Mouse (Mus musculus): Measurements from ENCODE around the gene Lpin1.
A peak's percentile ranks its signal among the peaks of the same experiment; 100 is the strongest.

Gene Lpin1

GRCm38 (mm10) chr12:16528650-16529049 lies 82.1 kb downstream of the Lpin1 start:
- DNase-seq (ENCODE audit: low spot score in 2 of 2): peak; percentile 57 to 65

- DNase-seq (ENCODE audit: low spot score in 2 of 2): no peak
Measured at GRCm38 (mm10) chr12:16527941-16528340, 82.8 kb downstream of the Lpin1 start.

GRCm38 (mm10) chr12:16526862-16527261 lies 83.9 kb downstream of the Lpin1 start:
- DNase-seq (ENCODE audit: low spot score in 2 of 2): no peak

- DNase-seq (ENCODE audit: low spot score in 2 of 2): peak; percentile 72 to 77
Measured at GRCm38 (mm10) chr12:16526134-16526533, 84.6 kb downstream of the Lpin1 start.

- no peak for DNase-seq (ENCODE audit: low spot score in 2 of 2)
Measured at GRCm38 (mm10) chr12:16515183-16515582, 95.6 kb downstream of the Lpin1 start.

- no peak for DNase-seq (ENCODE audit: low spot score in 2 of 2)
Measured at GRCm38 (mm10) chr12:16512991-16513390, 97.8 kb downstream of the Lpin1 start.

GRCm38 (mm10) chr12:16509122-16509752 lies 101.5 kb downstream of the Lpin1 start:
- peak; percentile 67 to 82 for DNase-seq (ENCODE audit: low spot score in 2 of 2)

- no peak for DNase-seq (ENCODE audit: low spot score in 2 of 2)
Measured at GRCm38 (mm10) chr12:16506796-16507790, 103.7 kb downstream of the Lpin1 start.

GRCm38 (mm10) chr12:16504244-16504643 lies 106.5 kb downstream of the Lpin1 start:
- DNase-seq (ENCODE audit: low spot score in 2 of 2): no peak

GRCm38 (mm10) chr12:16497960-16498359 lies 112.8 kb downstream of the Lpin1 start:
- no peak for DNase-seq (ENCODE audit: low spot score in 2 of 2)

- DNase-seq (ENCODE audit: low spot score in 2 of 2): no peak
Measured at GRCm38 (mm10) chr12:16492713-16493112, 118.1 kb downstream of the Lpin1 start.

- no peak for DNase-seq (ENCODE audit: low spot score in 2 of 2)
Measured at GRCm38 (mm10) chr12:16488899-16489298, 121.9 kb downstream of the Lpin1 start.

GRCm38 (mm10) chr12:16487453-16487852 lies 123.3 kb downstream of the Lpin1 start:
- DNase-seq (ENCODE audit: low spot score in 2 of 2): no peak
